Comparison of ENCODE assay signal across 10 mouse cellular contexts in genomic region chr17:84004237-84004636, GRCm38 (mm10).
DNase-seq lines count a peak whose midpoint lies in the region; ATAC-seq lines count a peak whose summit lies in the region.
"Had no signal": no experiment of that assay in that cellular context is flagged by ENCODE, and none has a peak within 500 bp of the region (broad histone marks: within the 10 kb centered on the region; RNA-seq: fewer than 3 reads in every experiment).

No protein-coding gene starts in this region.

- no peak overlapping the region for H3K4me2 ChIP-seq in heart, embryonic 15.5 days
- H3K4me2 ChIP-seq in embryonic facial prominence, embryonic 14.5 days (ENCODE audit: low read depth, low read length): no peak overlapping the region

- H3K4me1 ChIP-seq in heart, embryonic 15.5 days (replicated peaks): 0 out of 2 replicates have a peak, but pooled peaks cover 3% of the 10 kb centered on the region
- H3K4me1 ChIP-seq in embryonic facial prominence, embryonic 14.5 days (ENCODE audit: control insufficient read depth, insufficient read depth, low read length): peaks cover 27% of the 10 kb centered on the region

- H3K9me3 ChIP-seq in heart, embryonic 15.5 days (replicated peaks): no peaks in the 10 kb centered on the region
- no peaks in the 10 kb centered on the region for H3K9me3 ChIP-seq in embryonic facial prominence, embryonic 14.5 days (ENCODE audit: control insufficient read depth, low read length)

- no peaks in the 10 kb centered on the region for H3K36me3 ChIP-seq in heart, embryonic 15.5 days
- no peaks in the 10 kb centered on the region for H3K36me3 ChIP-seq in embryonic facial prominence, embryonic 14.5 days (ENCODE audit: control insufficient read depth, insufficient read depth, low read length)

- no peak overlapping the region for H3K4me3 ChIP-seq in heart, embryonic 15.5 days
- no peak overlapping the region for H3K4me3 ChIP-seq in embryonic facial prominence, embryonic 14.5 days (ENCODE audit: low read depth, low read length)

- DNase-seq in heart, adult 11 months: no peak
- peak; percentile 80 for DNase-seq in CD4-positive, CD25-positive, alpha-beta regulatory T cell, adult 2 months (ENCODE audit: low read depth, low spot score)
- peak; percentile 38 for DNase-seq in embryonic facial prominence, embryonic 14.5 days (ENCODE audit: low spot score)
- DNase-seq in cerebellum, adult 9-11 months: no peak
- no peak for DNase-seq in cerebellum, postnatal 36 days
- no peak for DNase-seq in layer of hippocampus, adult 9-11 months
- DNase-seq: cerebellum, adult 11 months; right cerebral cortex, postnatal 25 days had no signal

- peak overlapping the region; percentile 44; the same call in 1 of the 2 replicates for H3K27ac ChIP-seq in heart, embryonic 15.5 days
- H3K27ac ChIP-seq in embryonic facial prominence, embryonic 14.5 days (replicated peaks; ENCODE audit: low read depth, low read length): peak overlapping the region; percentile 83

- WGBS in heart, embryonic 15.5 days: 55% methylated on average over 6 of the region's 6 CpGs
- 29% methylated on average over 6 of the region's 6 CpGs for WGBS in embryonic facial prominence, embryonic 14.5 days

- no peak overlapping the region for H3K9ac ChIP-seq in heart, embryonic 15.5 days
- no peak overlapping the region for H3K9ac ChIP-seq in embryonic facial prominence, embryonic 14.5 days (ENCODE audit: low read depth, low read length)

- ATAC-seq in heart, embryonic 15.5 days (replicated peaks; ENCODE audit: insufficient number of reproducible peaks, insufficient read depth, low FRiP score, low read depth): no peak; the same call in 1 of the 2 replicates
- ATAC-seq in embryonic facial prominence, embryonic 14.5 days (ENCODE audit: low read depth): peak; percentile 50
- ATAC-seq in monocyte, adult 5-6 weeks (replicated peaks; ENCODE audit: insufficient number of reproducible peaks, low FRiP score, low TSS enrichment, poor library complexity, severe bottlenecking): peak; percentile 55; the same call in 1 of the 2 replicates

- no peaks in the 10 kb centered on the region for H3K27me3 ChIP-seq in heart, embryonic 15.5 days
- no peaks in the 10 kb centered on the region for H3K27me3 ChIP-seq in embryonic facial prominence, embryonic 14.5 days (replicated peaks; ENCODE audit: control insufficient read depth, insufficient read depth, low read length)

Comparison
In these comparisons a context has a peak if more than half of its experiments do, and no peak if none do; other contexts are left out.
1. DNase-seq: peak in CD4-positive, CD25-positive, alpha-beta regulatory T cell, adult 2 months (single experiment) and embryonic facial prominence, embryonic 14.5 days (single experiment); none in heart, adult 11 months (single experiment), cerebellum, adult 9-11 months (single experiment), cerebellum, postnatal 36 days (0 of 2) and layer of hippocampus, adult 9-11 months (single experiment).